Mouse (Mus musculus): ENCODE measurements around the gene Hnrnph2.

The Hnrnph2 gene

GRCm38 (mm10) chrX:134600659-134601379, at the start of gene Hnrnph2, which contains the start of gene Gla:
TSS of gene Hnrnph2 (plus strand) at chrX:134601179.
TSS of gene Gla (minus strand) at chrX:134601125.
- in situ Hi-C loops (cut with MboI, MseI) = no loop called here

DNA sequence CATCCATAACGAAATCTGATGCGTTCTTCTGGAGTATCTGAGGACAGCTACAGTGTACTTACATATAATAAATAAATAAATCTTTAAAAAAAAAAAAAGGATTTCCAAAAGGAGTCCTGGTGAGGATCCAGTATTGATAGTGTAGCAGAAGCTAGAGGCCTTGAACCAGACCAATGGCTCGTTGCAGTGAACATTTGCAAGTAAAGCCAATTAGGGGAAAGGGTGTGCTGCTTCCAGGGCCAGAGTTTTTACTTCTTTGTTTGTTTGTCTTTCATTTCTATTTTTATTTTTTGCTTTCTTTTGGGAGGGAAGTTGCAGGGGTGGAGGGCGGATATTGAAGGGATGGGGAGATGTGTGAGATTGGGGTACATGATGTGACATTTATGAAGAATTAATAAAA, 47.7 kb upstream of the Hnrnph2 start:
- in situ Hi-C loops (cut with MboI, MseI) = no loop called here

DNA sequence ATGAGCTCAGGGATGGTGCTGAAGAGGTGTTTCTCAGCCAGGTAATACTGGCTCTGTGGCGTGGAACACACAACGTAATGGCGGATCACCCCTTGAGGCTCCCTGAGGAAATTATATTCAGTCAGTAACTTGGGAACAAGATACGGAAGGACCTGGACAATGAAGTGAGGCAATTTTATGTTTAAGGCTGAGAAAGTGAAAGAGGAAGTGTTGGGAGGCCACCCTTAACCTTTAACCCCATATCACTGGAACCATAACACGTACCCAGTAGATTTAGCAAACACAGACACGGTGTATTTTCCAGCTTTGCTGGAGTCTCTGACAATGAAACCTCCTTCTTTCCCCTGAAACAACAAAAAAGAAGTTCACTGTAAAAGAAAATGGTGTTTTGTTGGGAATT, 46.6 kb upstream of the Hnrnph2 start:
- in situ Hi-C loops (cut with MboI, MseI) = no loop called here

DNA sequence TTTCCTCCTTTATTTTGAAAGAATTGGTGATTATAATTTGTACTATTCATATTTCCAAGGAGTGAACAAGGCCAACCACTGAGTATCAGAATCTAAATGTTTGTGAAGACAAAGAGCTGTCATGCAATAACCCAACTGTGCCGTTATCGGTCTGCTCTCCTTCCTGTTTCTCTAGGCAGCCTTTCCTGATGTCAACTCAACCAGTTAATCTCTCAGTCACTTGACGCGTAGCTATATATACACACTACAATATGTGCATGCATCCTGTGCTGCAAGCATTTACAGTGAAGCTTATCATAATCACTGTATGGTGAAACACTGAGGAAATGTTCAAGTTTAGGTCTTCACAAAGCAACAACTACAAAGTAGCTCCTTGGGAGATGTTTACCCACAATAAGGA, 36.7 kb upstream of the Hnrnph2 start:
- in situ Hi-C loops (cut with MboI, MseI) = no loop called here

DNA sequence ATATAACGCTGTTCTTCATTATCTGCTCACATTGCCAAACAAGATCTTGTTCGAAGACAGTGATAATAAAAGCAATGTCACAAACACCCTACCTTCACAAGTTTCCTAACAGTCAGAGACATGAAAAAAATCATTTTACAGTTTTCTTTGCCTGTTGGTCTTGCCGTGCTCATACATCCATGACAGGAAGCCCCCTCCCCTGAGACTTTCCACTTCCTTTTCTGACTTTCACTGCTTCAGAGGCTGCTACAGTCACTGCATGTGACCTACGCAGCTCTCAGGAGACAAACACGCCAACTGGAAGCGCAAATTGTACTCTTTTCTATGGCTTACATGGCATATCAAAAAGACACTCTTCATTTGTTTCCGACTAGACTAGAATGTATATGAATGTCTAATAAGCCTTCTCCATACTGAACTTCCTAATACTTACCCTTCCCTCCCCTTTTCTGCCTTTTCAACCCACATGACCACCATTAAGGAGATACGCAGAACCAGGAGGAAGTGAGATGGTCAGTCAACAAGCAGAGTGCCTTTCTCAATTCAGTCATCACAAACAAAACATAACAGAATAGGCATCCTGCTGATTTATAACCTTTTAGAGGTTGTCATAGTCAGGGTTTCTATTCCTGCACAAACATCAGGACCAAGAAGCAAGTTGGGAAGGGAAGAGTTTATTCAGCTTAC, 34.3 kb upstream of the Hnrnph2 start:
- in situ Hi-C loops (cut with MboI, MseI) = no loop called here

DNA sequence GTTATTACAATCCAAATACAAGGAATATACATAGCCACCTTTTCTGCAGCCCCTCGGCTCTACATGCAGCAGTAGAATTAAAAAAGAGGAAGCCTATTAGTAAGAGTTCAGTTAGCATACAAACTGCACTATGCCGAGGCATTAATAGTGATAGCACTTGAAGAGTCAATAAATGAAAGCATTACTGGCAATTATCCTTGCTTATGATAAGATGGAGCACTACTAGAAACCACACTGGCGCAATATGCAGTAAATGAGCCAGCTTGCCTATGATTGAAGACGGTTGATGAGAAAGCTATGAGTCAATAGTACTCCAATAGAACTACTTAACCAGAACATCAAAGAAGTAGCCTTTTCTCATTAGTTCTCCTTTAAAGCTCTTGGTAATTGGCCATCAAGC, 23.1 kb upstream of the Hnrnph2 start:
- in situ Hi-C loops (cut with MboI, MseI) = no loop called here

DNA sequence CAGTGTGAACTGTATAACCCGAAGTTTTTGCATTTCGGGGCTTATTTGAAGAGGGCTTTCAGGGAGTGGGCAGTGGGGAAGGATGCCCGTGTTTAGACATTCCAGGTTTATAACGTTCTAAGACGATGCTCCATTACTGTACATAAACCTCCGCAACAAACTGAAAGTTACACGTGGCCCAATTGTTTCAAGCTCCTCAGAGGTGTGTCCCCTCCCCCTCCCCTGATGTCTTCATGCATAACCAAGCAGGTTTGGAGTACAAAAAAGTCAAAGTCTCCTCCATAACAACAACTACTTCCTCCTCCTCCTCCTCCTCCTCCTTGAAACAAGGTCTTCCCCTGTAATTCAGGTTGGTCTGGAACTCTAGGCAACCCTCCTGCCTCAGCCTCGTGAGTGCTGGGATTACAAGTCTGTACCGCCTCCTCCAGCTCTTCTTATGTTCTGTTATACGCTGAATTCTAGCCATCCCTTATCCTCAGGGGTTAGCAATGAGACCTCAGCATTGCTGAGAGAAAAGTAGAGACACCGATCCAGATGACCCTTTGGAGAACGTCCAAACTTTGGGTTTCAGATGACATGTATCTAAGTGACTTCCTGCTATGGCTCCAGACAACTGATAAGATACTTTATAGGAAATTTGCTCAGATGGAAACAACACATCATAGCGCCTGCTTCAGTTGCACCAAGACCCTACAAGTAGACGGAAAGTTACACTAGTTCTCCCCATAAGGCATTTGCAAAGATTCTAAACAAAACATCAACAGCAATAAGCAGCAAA, 20.3 kb upstream of the Hnrnph2 start:
- in situ Hi-C loops (cut with MboI, MseI) = no loop called here

DNA sequence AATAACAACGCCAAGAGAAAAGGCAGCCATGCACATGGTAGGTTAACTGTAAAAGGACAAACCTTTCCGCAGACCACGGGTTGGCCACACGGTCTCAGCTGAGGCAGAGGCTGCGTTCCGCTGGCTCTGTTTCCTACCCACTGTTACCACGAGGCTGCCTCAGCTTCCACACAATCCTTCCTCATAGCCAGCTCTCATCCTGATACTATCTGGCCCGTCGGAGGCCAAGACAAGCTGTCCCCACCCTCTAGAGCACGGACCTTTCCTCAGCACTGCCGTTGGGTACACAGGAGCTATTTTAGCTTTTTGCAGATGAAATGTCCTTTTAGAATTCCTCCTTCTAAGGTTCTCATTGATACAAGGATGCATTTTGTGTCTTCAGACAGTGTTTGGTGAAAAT, 18.7 kb upstream of the Hnrnph2 start:
- in situ Hi-C loops (cut with MboI, MseI) = no loop called here

GRCm38 (mm10) chrX:134582888-134583669, 17.9 kb upstream of the Hnrnph2 start, which contains the start of gene Btk:
TSS of gene Btk (minus strand) at chrX:134583570.
- in situ Hi-C loops (cut with MboI, MseI) = no loop called here

GRCm38 (mm10) chrX:134585103-134586002, 15.6 kb upstream of the Hnrnph2 start, which contains the start of gene Rpl36a:
TSS of gene Rpl36a (plus strand) at chrX:134585654.
- in situ Hi-C loops (cut with MboI, MseI) = no loop called here

GRCm38 (mm10) chrX:134586447-134586846, 14.5 kb upstream of the Hnrnph2 start:
- in situ Hi-C loops (cut with MboI, MseI) = no loop called here

- in situ Hi-C loops (cut with MboI, MseI) = no loop called here
Measured at GRCm38 (mm10) chrX:134588261-134588660, 12.7 kb upstream of the Hnrnph2 start.

DNA sequence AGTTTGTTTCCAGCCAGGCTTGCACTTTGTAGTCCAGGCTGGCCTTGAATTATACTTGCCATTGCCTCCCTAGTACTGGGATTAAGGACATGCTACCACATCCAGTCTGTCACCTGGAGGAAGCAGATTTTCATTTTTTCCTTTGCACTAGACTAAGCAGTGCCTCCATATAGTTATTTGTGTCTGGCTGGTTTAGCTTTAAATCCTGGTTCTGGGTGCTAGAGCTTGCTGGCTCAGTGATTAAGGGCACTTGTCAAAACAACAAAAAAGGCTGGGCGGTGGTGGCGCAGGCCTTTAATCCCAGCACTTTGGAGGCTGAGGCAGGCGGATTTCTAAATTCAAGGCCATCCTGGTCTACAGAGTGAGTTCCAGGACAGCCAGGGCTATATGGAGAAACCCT, 12.0 kb upstream of the Hnrnph2 start:
- in situ Hi-C loops (cut with MboI, MseI) = no loop called here

GRCm38 (mm10) chrX:134589836-134590235, 11.1 kb upstream of the Hnrnph2 start:
- in situ Hi-C loops (cut with MboI, MseI) = no loop called here

DNA sequence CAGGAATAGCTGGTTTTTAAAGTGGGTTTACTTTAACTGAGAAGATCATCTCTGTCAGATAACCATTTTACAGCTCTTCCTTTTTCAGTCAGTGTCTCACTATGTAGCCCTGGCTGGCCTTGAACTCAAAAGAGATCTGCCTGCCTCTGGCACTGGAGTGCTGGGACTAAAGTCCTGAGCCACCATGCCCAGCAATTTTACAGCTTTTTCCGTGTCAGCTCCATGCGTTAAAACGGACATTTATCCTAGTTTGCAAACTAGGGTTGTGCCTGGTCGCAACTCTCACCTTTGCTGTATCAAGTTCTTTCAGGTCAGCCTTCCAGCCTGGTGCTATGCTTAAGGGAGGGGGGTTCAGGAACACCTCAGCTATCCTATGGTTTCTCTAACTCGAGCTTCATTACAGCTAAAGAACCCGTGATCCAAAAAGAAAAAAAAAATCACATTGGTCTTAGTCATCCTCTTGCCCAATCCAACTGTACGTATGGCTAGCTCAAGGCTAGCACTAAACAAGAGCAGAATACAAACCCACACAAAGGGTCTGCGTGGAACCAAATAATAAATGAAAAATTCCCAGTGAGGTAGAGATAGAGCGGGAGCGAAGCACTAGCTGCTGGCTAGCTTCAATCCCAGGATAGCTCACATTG, 935 bp upstream of the Hnrnph2 start:
- in situ Hi-C loops (cut with MboI, MseI) = no loop called here

DNA sequence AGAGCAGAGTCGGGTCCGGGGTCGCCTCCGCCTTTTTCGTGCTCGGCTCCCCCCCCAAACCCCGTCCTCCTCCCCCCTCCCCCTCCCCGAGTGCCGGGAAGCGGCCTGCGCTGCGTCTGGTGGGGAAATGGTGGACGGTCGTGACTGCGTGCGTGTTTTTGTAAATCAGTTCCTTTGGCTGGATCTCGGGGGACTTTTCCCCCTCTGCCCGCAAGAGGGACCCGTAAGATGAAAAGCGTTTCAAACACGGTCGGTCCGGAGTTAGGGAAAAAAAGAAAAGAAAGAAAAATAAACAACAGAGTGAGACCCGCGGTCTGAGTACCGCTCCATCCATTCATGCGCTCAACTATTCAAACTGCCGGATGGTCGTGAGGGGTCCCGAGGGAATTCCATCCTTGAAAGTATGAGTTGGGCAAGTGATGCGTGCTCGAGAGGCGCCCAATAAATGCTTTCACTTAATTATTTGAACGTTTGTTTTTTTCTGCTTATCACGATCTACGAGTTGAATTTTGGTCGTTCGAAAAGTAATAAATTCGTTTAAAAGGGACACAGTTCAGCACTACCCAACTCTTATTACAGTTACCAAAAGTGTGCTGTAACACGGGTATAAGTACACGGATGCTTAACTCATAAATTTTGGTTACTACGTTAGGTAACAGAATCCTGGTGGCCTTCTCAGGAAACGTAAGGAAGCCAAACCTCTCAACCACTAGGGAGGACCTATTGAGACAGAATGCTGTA, 571 bp downstream of the Hnrnph2 start:
- in situ Hi-C loops (cut with MboI, MseI) = no loop called here

DNA sequence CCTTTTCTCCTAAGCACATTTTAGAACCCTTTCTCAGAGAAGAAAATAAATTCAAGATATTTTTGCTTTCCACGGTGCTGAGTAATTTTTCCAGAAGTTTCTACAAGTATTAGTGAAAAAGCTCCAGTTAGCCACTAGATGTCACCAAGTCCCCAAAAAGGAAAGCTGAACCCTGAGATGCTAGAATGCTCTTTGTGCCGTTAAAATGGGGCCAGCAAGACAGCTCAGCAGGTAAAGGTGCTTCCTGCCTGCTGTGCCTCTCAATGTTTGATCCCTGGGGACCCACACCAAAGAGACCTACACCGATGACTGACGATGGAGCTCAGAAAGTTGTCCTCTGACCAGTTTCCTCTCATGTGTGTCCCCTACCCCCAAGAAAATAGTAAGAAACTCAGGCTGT, 8.5 kb downstream of the Hnrnph2 start:
- in situ Hi-C loops (cut with MboI, MseI) = no loop called here

DNA sequence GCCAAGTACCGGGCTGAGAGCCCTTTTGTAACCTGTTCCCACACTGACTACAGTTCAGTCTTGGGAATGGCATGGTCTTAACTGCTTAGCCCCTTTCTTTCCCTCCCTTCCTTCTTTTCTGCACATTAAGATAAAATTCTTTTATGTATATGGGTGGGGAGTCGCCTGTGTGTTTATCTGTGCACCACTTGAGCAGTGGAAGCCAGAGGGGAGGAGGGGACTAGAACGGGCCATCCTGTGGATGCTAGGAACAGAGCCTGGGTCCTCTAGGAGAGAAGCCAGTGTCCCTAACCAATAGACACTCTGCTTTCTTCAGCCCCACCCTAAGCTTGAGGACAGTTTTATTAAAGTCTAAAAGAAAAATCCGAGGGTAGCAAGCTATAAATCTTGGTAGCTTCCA, 10.0 kb downstream of the Hnrnph2 start:
- in situ Hi-C loops (cut with MboI, MseI) = no loop called here

- in situ Hi-C loops (cut with MboI, MseI) = no loop called here
Measured at GRCm38 (mm10) chrX:134612285-134612959, 11.4 kb downstream of the Hnrnph2 start.

All from T-helper 2 cell (primary cell).